Mouse (Mus musculus): ENCODE results near the gene Grin3b.

DNA sequence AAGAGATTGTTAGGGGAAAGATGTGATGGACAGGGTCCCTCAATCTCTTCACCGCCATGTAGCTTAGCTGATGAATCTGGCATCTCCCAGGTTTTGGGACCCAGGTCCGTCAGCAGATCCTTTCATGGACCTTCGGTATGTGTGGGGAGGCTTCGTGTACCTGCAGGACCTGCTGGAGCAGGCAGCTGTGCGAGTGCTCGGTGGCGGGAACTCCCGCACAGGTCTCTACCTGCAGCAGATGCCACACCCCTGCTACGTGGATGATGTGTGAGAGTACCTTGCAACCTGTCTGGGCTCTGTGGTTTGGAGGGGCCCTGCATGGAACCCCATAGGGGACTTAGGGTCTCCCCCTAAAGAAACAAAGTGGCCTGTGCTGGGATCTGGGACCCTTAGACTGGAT, 31.4 kb downstream of the Grin3b start:
- TF ChIP-seq CTCF (IDR thresholded peaks at IDR 0.05; ENCODE audit: low read depth): no peak
- no peak for TF ChIP-seq EP300 (optimal IDR thresholded peaks at IDR 0.05)
